Mouse (Mus musculus) heart, adult 18-20 months (tissue): ENCODE measurements around the gene Prl7a1. TPM values are rescaled to one million over a fixed set of nuclear protein-coding genes. Genes with fewer than 3 reads are reported as not detected.

Experiments used
- DNase-seq, 2 experiments: peaks; one replicate each; pipeline ENCODE4 v3.0.0; 2021 to 2022; ENCODE audit warnings: mixed read lengths in 1 of 2
- long read RNA-seq, 2 experiments: library from polyadenylated mRNA; stranded (forward); transcript quantifications; one replicate each; pipeline ENCODE4 v2.0.0; 2021
- total RNA-seq, 2 experiments: library from RNA; stranded (reverse); gene quantifications; 2 replicates each; pipeline ENCODE4 v1.2.3; 2021

Gene Prl7a1
- total RNA-seq, result not detected
- long read RNA-seq, experiment 1, result 0 reads
- long read RNA-seq, experiment 2, result 0 reads

DNA sequence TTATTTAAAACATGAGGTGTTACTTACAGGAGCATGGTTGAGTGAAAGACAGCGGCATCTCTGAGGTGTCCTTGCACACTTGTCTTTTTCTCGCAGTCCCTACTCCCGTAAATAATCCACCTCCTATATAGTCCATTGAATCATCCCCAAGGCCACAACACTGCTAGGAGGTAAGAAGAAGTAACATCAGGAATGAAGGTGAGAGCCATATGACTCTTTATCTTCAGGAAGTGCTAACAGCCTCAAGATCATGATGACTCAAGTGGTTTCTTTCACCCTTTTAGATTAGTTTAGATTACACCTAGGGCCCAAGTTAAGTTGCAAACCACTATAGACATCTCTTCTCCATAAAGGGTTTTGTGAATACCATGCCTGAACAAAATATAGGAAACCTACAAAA, at the start of gene Prl7a1:
TSS of gene Prl7a1 (minus strand) at position 101 of the 400 bp plus-strand sequence.
- DNase-seq, result no peak

DNA sequence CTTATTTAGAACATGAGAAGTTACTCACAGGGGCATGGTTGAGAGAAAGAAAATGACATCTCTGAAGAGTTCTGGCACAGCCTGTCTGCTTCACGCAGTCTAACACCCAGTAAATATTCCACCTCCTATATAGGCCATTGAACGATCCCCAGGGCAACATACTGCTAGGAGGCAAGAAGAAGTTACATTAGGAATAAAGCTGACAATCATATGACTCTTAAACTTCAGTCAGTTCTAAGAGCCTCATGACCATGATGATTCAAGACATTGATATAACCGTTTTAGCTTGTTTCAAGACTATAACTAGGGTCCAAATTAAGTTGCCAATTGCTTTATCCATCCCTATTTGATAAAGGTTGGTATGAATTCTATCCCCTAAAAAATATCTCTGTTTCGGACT, 25.6 kb upstream of the Prl7a1 start, which contains the start of gene Prl7a2:
TSS of gene Prl7a2 (minus strand) at position 101 of the 400 bp plus-strand sequence.
- DNase-seq, result no peak

DNA sequence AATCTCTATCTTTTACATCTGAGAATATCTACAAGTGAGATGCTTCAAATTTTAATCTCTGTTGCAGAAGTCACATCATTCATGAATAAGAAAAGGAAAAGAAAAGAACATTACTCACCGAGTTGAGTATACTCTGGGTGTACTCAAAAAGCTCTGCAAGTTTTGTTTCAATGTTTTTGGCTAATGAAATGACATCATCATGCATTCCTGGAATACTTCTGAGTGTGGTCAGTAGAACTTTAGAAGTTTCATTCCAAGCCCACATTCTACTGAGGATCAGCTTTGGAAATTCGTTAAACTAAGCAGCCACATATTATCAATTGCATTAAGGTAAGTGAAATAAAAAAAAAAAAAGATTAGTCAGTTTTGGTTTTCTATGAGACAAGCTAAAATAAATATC, 18.5 kb upstream of the Prl7a1 start:
- DNase-seq, result no peak

DNA sequence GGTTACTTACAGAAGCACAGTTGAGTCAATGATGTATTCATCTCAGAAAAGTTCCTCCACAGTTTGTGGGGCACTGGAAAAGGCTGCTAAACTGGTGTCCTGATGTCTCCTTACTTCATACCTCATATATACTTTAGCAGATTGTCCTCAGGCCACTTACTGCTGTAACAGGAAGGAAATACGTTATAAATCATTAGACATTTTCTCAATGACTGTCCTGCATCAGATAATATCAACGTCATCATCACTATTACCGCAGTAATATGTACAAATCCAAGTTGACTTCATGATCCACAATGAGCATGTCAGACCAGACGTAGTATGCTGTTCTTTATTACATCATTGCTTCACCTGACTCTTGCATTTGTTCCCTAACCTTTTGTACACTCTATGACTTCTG, 31.8 kb downstream of the Prl7a1 start, which contains the start of gene Prl7b1:
TSS of gene Prl7b1 (minus strand) at position 101 of the 400 bp plus-strand sequence.
- DNase-seq, result no peak

Other genes with a start within 250 kb of the Prl7a1 start
- gene Prl8a6, start 203.8 kb downstream of the Prl7a1 start, total RNA-seq, result not detected
- gene Prl8a8, start 129.3 kb downstream of the Prl7a1 start, total RNA-seq, result not detected
- gene Prl8a9, start 77.9 kb downstream of the Prl7a1 start, total RNA-seq, result not detected
- gene Prl8a1, start 60.3 kb downstream of the Prl7a1 start, total RNA-seq, result not detected
- gene Prl7b1, start 31.9 kb downstream of the Prl7a1 start, total RNA-seq, result not detected
- not detected for gene Prl7a2, start 25.5 kb upstream of the Prl7a1 start, total RNA-seq
- gene Prl7d1, start 74.2 kb upstream of the Prl7a1 start, total RNA-seq, result not detected
- not detected for gene Prl7c1, start 138.3 kb upstream of the Prl7a1 start, total RNA-seq
- gene Prl2a1, start 159.2 kb upstream of the Prl7a1 start, total RNA-seq, result not detected
- gene Prl2c1, start 206.8 kb upstream of the Prl7a1 start, total RNA-seq, result not detected